Mouse (Mus musculus) neural tube, embryonic 14.5 days (tissue): ENCODE results near the gene Myo5c. TPM values are rescaled to one million over a fixed set of nuclear protein-coding genes. Genes with fewer than 3 reads are reported as not detected.
A peak's percentile ranks its signal among the peaks of the same experiment; 100 is the strongest.

Experiments
- ATAC-seq: fragments of 200-750 bp; cut with Nextera tagmentation; 2 replicates; pipeline ENCODE4 v1.8.0; 2017; ENCODE audit warnings: low read depth, mild to moderate bottlenecking, moderate TSS enrichment, moderate library complexity
- H3K27ac ChIP-seq: fragments of 300-500 bp; sonication (generic); 2 replicates; pipeline ENCODE4 v1.5.1; 2014; ENCODE audit warnings: low read depth, mild to moderate bottlenecking, control low read depth, low read length, moderate library complexity, mixed read lengths
- H3K27me3 ChIP-seq: fragments of 300-500 bp; sonication (generic); 2 replicates; pipeline ENCODE4 v1.6.1; 2014; ENCODE audit warnings: low read length; ENCODE audit not compliant: control insufficient read depth, insufficient read depth
- H3K36me3 ChIP-seq: fragments of 300-500 bp; sonication (generic); 2 replicates; pipeline ENCODE4 v1.6.1; 2014; ENCODE audit warnings: low read length, mixed read lengths; ENCODE audit not compliant: control insufficient read depth, insufficient read depth
- H3K4me1 ChIP-seq: fragments of 300-500 bp; sonication (generic); 2 replicates; pipeline ENCODE4 v1.6.1; 2014; ENCODE audit warnings: low read length; ENCODE audit not compliant: control insufficient read depth, insufficient read depth
- H3K4me2 ChIP-seq: fragments of 300-500 bp; sonication (generic); 2 replicates; pipeline ENCODE4 v1.6.1; 2014; ENCODE audit warnings: mild to moderate bottlenecking, low read depth, low read length, control low read depth
- H3K4me3 ChIP-seq: fragments of 300-500 bp; sonication (generic); 2 replicates; pipeline ENCODE4 v1.5.1; 2014; ENCODE audit warnings: low read depth, low read length, control low read depth, mixed read lengths
- H3K9ac ChIP-seq: fragments of 300-500 bp; sonication (generic); replicated peaks from 2 replicates; pipeline ENCODE4 v1.6.1; 2014; ENCODE audit warnings: low read depth, mild to moderate bottlenecking, control low read depth, low read length, mixed read lengths
- H3K9me3 ChIP-seq: fragments of 300-500 bp; sonication (generic); 2 replicates; pipeline ENCODE4 v1.6.1; 2016; ENCODE audit warnings: low read length; ENCODE audit not compliant: control insufficient read depth
- WGBS: fragments of 180-500 bp; shearing (Covaris S2); extraction: QIAGEN DNeasy Blood & Tissue Kit; methylation state at CpG from one replicate; pipeline ENCODE4 v1.1.7; 2014; 5-methylcytosine and 5-hydroxymethylcytosine counted together
- polyA plus RNA-seq: library from polyadenylated mRNA; unstranded; fragments of >200 nt; fragmentation: Nextera tagmentation; extraction: Ambion mirVana; gene quantifications from 2 replicates; pipeline ENCODE4 v1.2.1, GENCODE M21; 2014

Myo5c gene
- polyA plus RNA-seq, 1 experiment from 2014 or later: 0.84 TPM

- H3K9ac ChIP-seq: no peak overlapping the region
- no peaks in the 10 kb centered on the region for H3K27me3 ChIP-seq
- no peaks in the 10 kb centered on the region for H3K9me3 ChIP-seq
- H3K36me3 ChIP-seq: no peaks in the 10 kb centered on the region
- no peak for ATAC-seq
- 76% methylated on average over 6 of the region's 6 CpGs for WGBS
- H3K4me2 ChIP-seq: no peak overlapping the region
- no peaks in the 10 kb centered on the region for H3K4me1 ChIP-seq
- no peak overlapping the region for H3K27ac ChIP-seq
- no peak overlapping the region for H3K4me3 ChIP-seq
Observed at GRCm38 (mm10) chr9:75285363-75285762, 53.5 kb downstream of the Myo5c start.

GRCm38 (mm10) chr9:75287636-75288035 is 55.8 kb downstream of the Myo5c start:
- Histone ChIP-seq H3K4me2 (no peak overlapping the region), H3K36me3 (no peaks in the 10 kb centered on the region), H3K9ac (no peak overlapping the region), H3K27me3 (no peaks in the 10 kb centered on the region), H3K27ac (no peak overlapping the region), H3K4me1 (no peaks in the 10 kb centered on the region), H3K4me3 (no peak overlapping the region), H3K9me3 (no peaks in the 10 kb centered on the region)
- no peak for ATAC-seq
- 75% methylated on average over 6 of the region's 6 CpGs for WGBS

DNA sequence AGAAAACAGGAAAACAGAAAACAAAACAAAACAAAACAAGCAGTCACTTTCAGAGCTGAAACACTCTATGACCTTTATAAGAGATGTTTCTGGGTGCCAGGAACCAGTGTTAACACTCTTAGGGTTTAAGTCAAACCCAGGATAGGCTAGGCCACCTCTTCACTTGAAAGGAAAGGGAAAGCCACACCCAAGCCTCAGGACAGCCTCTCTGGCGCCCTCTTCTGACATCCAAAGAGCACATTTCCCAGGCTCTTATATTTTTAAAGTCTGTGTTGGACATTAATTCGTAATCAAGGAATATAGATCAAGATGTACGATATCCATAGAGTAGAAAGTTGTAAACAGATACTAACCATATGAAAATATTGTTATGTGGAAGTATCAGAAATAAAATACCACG is 57.7 kb downstream of the Myo5c start:
- WGBS: 49% methylated on average over 4 of the region's 4 CpGs
- Histone ChIP-seq H3K4me1 (no peaks in the 10 kb centered on the region), H3K9ac (no peak overlapping the region), H3K36me3 (no peaks in the 10 kb centered on the region), H3K4me3 (no peak overlapping the region), H3K9me3 (no peaks in the 10 kb centered on the region), H3K27ac (no peak overlapping the region), H3K27me3 (no peaks in the 10 kb centered on the region), H3K4me2 (no peak overlapping the region)
- ATAC-seq: no peak

DNA sequence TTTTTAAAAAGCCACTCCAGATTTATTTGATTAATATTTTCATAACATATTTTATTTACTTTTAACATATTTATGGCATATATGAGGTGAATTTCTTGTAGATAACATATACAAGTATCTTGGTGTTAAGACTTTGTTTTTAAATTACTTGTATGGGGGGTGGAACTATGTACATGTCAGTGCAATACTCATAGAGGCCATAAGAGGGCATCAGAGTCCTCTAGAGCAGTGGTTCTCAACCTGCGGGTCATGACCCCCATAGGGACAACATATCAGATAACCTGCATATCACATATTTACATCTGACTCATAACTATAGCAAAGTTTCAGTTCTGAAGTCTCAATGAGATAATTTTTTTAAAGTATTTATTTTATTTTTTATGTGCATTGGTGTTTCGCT is 67.5 kb downstream of the Myo5c start:
- Histone ChIP-seq H3K4me3 (no peak overlapping the region), H3K27me3 (no peaks in the 10 kb centered on the region), H3K9me3 (no peaks in the 10 kb centered on the region), H3K4me1 (no peaks in the 10 kb centered on the region), H3K27ac (no peak overlapping the region), H3K9ac (no peak overlapping the region), H3K4me2 (no peak overlapping the region), H3K36me3 (no peaks in the 10 kb centered on the region)
- WGBS: 84% methylated on average over 2 of the region's 2 CpGs
- no peak for ATAC-seq

DNA sequence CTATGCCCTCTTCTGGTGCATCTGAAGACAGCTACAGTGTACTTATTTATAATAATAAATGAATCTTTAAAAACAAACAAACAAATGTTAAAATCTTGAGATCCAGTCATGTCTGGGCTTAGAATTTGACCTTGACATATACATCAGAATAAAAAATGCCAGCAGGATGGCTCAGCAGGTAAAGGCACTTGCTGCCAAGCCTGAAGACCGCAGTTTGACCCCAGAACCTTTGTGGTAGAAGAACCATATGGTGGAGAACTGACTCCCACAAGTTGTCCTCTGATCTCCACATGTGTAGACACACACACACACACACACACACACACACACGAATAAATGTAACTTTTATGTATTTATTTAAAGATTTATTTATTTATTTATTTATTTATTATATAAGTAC is 71.2 kb downstream of the Myo5c start:
- no peak for ATAC-seq

GRCm38 (mm10) chr9:75303701-75304261 is 72.0 kb downstream of the Myo5c start:
- 37% methylated on average over 16 of the region's 16 CpGs for WGBS
- Histone ChIP-seq H3K9me3 (no peaks in the 10 kb centered on the region), H3K27me3 (no peaks in the 10 kb centered on the region), H3K36me3 (no peaks in the 10 kb centered on the region), H3K4me3 (no peak overlapping the region), H3K9ac (no peak overlapping the region), H3K27ac (no peak overlapping the region), H3K4me1 (no peaks in the 10 kb centered on the region), H3K4me2 (0 out of 2 replicates have a peak overlapping the region, but pooled peaks have one; percentile 12)
- ATAC-seq: no peak

More for the DNA sequence above, 71.2 kb downstream of the Myo5c start:
- Histone ChIP-seq H3K4me3 (no peak overlapping the region), H3K27ac (no peak overlapping the region), H3K27me3 (no peaks in the 10 kb centered on the region), H3K4me1 (no peaks in the 10 kb centered on the region), H3K9me3 (no peaks in the 10 kb centered on the region), H3K4me2 (no peak overlapping the region), H3K36me3 (no peaks in the 10 kb centered on the region), H3K9ac (no peak overlapping the region)
- 91% methylated on average over 2 of the region's 2 CpGs for WGBS

- H3K4me3 ChIP-seq: no peak overlapping the region
- no peaks in the 10 kb centered on the region for H3K27me3 ChIP-seq
- 40% methylated on average over 7 of the region's 7 CpGs for whole genome bisulfite sequencing
- no peak overlapping the region for H3K4me2 ChIP-seq
- H3K4me1 ChIP-seq: no peaks in the 10 kb centered on the region
- no peak overlapping the region for H3K27ac ChIP-seq
- H3K9ac ChIP-seq: no peak overlapping the region
- no peak for ATAC-seq
- no peaks in the 10 kb centered on the region for H3K36me3 ChIP-seq
- no peaks in the 10 kb centered on the region for H3K9me3 ChIP-seq
Observed at GRCm38 (mm10) chr9:75304286-75304685, 72.5 kb downstream of the Myo5c start.

DNA sequence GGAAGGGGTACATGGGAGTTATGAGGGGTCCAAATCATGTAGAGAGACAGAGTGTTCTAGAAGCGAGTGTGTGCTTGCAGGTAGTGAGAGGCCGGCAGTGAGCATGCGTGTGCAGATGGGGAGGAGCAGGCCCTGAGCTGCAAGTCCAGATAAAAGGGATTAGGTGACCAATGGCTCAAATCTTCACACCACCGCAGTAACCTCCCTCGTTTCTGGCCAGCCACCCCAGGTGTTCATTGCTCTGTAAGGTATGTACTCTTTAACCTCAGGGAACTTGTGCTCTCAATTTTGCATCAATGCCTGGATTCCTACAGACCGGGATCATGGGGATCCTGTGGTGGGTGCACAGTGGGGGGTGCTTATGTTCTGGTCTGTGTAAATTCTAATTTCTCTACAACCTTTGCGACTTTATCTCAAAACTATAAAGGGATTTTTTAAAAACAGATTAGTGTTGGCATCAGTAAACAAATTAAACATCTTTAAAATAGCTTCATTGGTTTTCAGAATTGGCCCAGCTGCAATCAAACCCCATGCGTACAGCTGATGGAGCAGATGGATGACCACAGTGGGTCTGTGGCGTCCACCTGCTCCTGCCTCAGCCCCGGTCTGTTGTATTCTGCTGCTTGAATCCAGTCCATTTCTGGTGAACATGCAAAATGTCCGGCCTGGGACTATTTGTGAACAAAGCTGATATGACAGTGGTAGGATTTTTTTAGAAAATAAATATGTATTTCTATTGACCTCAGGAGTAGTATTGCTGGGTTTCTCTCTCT is 74.5 kb downstream of the Myo5c start, which contains the start of gene Gnb5:
Gene Gnb5, plus strand, starts transcription at position 163 of the 773 bp plus-strand sequence.
- H3K36me3 ChIP-seq: no peaks in the 10 kb centered on the region
- ATAC-seq: no peak
- no peak within 1 kb of the TSS for H3K27ac ChIP-seq
- H3K4me2 ChIP-seq: no peak within 1 kb of the TSS
- H3K9me3 ChIP-seq: no peaks in the 10 kb centered on the region
- H3K27me3 ChIP-seq: no peaks in the 10 kb centered on the region
- WGBS: 76% methylated on average over 11 of the region's 11 CpGs
- no peak within 1 kb of the TSS for H3K9ac ChIP-seq
- H3K4me3 ChIP-seq: no peak within 1 kb of the TSS
- no peaks in the 10 kb centered on the region for H3K4me1 ChIP-seq

DNA sequence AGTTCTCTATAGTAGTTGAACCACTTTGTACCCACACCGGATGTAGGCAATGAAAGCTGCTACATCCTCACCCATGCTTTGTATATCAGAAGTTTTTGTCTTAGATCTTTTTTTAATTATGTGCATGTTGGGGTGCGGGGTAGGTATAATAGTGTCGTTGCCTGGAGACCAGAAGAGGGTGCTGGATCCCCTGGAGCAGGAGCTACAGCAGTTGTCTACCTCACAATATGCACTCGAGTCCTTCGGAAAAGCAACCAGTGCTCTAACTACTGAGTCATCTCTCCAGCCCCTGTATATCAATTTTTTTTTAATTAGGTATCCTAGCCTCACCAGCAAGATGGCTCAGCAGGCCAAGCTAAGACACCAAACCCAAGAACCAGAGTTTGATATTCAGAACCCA is 75.2 kb downstream of the Myo5c start:
- Histone ChIP-seq H3K36me3 (no peaks in the 10 kb centered on the region), H3K9ac (no peak overlapping the region), H3K4me2 (no peak overlapping the region), H3K27ac (no peak overlapping the region), H3K4me1 (no peaks in the 10 kb centered on the region), H3K4me3 (no peak overlapping the region), H3K27me3 (no peaks in the 10 kb centered on the region), H3K9me3 (no peaks in the 10 kb centered on the region)
- WGBS: 90% methylated on average over 5 of the region's 5 CpGs
- no peak for ATAC-seq
